Mouse (Mus musculus) adrenal gland, adult 18-20 months (tissue): Measurements from ENCODE around the gene Hoxc4. TPM values are rescaled to one million over a fixed set of nuclear protein-coding genes. Genes with fewer than 3 reads are reported as not detected.

Source experiments
- DNase-seq, 2 experiments: peaks; one replicate each; pipeline ENCODE4 v3.0.0; 2021 to 2022; ENCODE audit warnings: low spot score in 2 of 2
- total RNA-seq, 2 experiments: library from RNA; stranded (reverse); gene quantifications; 1 replicate in 1 of 2; 2 replicates in 1 of 2; pipeline ENCODE4 v1.2.3; 2021

Gene Hoxc4
- total RNA-seq, 2 experiments from 2014 or later: 5.0 to 7.3 TPM

- DNase-seq: peak in 1 of 2 experiments; percentile 42
Measured at GRCm38 (mm10) chr15:103010112-103010846, 8.5 kb upstream of the Hoxc4 start.

GRCm38 (mm10) chr15:103010847-103011555 lies 7.7 kb upstream of the Hoxc4 start:
- no peak for DNase-seq

DNA sequence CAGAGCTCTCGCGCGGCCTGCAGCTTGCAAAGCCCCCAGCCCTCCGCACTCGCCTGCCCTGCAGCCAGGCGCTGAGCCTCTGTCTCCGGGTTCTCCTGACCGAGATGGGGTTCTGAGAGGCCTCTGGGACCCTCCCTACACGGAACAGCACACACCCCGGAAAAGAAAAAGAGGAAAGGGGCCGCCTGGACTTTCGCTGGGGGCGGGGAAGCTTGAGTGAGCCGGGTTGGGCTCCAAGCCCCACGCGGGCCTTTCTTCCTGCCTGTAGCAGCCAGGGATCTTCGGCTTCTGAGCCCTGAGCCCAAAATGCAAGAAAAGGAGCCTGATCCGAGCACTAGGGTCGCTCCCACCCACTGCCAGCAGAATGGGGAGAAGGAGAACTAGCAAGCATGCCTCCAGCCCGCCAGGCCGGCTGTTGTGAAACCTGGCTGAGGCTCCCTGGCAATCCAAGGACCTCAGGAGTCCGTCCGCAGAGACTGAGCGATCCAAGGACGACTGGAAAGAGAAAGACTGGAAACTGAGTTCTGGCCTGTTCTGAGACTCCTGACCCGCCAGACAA lies 6.7 kb upstream of the Hoxc4 start:
- DNase-seq: peak in 1 of 2 experiments; percentile 47

DNA sequence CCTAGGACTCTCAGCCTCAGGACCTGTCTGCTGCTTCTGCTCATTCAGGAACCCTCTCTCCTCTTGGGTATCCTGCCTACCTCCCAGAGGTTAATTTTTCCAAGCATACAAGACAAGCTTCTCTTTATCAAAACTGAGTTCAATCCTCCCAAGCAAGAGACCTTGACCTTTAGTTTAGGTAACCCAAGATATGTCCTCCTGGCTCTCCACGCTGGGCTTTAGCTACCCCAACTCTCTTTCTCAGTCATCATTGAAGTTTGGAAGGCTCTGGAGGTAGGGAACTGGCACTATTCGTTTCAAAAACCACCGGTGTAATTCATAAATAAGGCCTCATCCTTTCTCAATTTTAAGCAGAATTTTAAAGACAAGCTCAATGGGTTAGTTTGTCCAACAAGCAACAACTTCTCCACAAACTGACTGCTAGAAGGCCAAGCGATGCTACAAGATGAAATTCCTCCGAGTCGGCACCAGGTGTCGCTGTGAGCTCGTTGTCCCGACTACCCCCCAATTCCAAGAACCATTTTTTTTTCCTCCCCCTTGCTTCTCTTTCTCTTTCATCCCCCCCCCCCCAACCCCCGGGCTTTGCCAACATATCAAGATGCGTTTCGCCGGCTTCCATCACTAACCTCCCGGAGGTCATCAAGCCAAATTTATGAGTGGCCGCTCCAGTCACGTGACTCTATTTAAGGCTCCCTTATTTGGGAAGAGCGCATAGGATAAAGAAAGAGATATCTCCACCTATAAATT lies 5.3 kb upstream of the Hoxc4 start:
- DNase-seq: peak; percentile 67 to 75

DNA sequence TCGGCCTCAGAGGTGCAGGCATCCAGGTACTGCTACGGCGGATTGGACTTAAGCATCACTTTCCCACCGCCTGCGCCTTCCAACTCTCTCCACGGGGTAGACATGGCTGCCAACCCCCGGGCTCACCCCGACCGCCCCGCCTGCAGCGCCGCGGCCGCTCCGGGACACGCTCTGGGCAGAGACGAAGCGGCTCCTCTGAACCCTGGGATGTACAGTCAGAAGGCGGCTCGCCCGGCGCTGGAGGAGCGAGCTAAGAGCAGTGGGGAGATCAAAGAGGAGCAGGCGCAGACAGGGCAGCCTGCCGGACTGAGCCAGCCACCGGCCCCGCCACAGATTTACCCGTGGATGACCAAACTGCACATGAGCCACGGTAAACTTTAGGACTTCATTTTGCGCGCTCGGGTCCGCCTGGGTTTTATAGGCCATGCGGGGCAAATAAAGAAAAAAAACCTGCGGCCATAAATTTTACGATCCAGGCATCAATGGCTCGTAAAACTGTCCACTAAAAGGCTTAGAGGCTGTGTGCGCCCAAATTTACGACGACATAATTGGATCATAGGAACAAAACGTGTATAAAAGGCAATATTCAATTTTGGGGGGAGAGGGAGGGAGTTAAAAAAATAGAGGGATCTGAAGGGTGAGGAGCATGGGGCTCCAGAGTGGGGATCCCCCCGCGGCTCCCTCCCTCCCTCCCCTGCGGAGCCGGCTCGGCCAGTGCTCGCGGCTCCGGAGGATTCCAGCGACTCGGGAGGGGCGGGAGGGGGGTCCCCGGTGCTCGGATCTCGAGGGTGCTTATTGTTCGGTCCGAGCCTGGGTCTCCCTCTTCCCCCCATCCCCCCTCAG lies 4.3 kb upstream of the Hoxc4 start:
- peak in 1 of 2 experiments; percentile 68 for DNase-seq

DNA sequence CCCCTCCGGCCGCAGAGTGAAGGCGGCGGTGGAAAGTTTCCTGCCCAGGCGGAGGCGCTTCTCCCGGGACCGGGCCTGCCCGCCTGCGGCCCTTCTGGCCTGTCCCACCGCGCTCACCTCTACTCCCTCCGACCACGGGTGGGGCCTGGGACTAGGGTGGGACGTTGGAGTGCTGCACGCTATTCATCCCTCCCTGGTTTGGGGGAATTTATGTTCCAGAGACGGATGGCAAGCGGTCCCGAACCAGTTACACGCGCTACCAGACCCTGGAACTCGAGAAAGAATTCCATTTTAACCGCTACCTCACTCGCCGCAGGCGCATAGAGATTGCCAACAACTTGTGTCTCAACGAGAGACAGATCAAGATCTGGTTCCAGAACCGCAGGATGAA lies 3.7 kb upstream of the Hoxc4 start:
- no peak for DNase-seq

DNA sequence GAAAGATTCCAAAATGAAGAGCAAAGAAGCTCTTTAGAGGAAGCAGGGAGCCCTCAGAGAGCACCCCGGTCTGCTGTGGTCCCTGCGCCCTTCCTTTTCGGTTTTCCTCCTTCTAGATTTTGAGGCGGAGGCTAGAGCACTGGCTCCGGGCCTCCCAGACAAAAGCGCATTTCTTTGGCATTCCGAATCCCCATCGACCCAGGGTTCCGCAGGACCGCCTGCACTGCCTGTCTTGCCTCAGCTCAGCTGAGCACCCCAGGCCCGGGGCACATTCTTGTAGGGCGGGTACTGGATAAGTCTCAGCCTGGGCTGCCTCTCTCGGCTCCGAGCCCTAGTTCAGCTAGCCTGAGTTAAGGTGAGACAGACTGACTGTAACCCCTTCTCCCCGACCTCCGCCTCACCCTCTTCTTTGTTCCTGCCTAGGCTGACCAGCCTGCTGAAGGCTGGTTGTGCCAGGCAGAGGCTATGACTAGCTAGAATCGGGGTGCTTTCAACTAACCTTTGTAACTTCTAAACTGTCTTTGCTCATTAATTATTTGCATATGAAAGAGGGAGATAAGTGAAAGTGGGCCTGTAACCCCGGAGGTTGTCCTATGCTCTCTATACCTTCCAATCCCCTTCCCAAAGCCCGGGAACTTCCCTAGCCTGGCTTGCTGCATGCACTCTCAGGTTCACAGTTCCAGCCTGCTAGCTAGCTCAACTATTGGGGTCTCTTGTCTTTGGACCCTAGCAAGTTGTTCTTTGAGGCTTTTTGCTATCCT lies 3.1 kb upstream of the Hoxc4 start:
- DNase-seq: no peak

- DNase-seq: no peak
Measured at GRCm38 (mm10) chr15:103020899-103021418, 2.2 kb downstream of the Hoxc4 start.

GRCm38 (mm10) chr15:103021544-103021943 lies 2.8 kb downstream of the Hoxc4 start:
- DNase-seq: no peak

- no peak for DNase-seq
Measured at GRCm38 (mm10) chr15:103024131-103024530, 5.4 kb downstream of the Hoxc4 start.

DNA sequence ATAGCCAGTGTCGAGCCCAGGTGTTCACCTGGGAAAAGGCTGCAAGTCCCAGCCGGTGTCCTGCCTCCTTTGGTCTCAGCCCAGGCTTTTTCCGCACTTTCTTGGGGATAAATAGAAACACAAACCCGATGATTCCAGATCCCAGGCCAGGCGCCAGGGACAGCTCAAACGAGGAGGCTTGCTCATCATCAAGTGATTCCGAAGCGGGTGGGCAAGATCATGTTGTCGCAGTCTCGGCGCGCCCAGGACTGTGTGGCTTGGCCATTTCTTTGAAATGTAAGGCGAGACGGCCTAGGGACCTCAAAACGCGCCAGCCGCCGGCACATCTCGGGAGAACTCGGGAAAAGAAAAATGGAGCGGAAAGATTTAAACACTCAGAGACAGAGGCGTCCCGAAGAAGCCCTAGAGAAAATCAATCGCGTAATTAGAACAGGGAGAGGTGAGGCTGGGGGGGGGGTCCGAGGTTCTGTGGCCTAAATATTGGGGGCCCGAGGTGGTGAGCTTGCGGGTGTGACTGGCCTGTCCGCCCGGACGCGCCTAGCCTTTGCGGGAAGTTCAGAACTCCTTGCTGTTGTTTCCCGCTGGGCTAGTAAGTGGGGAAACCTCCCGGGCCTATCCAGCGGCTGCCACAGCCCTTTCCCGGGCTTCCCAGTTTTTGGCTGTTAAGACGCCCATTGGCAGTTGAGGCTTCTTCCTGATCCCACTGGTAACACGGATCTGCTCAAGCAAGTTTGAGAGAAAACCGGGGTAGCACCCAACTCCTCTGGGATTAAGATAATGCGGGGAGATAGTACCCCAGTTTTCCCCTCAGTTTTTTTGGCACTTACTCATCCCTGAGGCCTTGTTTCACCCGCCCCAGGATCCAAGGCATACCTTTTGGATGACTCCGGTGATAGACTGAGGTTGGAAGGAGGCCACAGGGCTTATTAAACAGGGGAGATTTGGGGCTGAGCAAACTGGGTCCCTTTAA lies 8.8 kb downstream of the Hoxc4 start:
- DNase-seq: peak in 1 of 2 experiments; percentile 22

- DNase-seq: no peak
Measured at GRCm38 (mm10) chr15:103028916-103029512, 10.3 kb downstream of the Hoxc4 start.

DNA sequence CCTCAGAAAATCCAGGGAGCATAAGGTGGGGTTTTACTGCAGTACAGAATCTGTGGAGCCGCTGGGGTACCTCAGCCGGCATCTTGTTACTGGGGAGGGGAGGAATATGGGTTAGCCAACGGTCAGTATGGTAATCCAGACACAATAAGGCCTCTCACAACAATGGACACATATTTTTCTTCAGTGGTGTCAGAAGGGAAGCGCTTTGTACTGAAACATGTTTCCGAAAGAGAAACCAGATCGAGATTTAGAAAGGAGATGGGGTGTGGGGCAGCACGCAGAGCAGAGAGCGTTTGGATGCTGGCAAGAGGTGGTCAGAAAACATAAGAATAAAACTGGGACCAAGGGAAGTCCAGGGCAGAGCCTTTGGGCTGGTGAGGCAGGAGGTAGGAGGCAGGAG lies 11.4 kb downstream of the Hoxc4 start:
- DNase-seq: no peak

DNA sequence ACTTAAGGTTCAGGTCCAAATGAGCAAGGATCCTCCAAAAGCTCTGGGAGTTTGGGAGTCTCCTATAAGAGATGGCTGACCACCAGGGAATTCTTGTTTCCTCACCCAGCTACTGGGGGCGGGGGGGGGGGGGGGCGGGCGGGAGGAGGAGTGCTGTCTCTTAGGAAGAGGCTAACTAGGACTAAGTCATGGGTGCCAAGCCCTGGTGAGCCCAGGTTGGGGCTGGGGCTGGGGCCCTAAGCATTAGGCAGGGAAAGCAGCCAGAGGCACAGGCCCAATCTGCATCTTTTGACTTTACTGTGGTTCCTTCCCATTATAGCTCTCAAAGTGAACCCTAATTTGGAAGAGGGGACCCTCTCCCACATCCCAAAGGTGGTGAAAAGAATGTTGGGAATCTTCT lies 13.4 kb downstream of the Hoxc4 start:
- no peak for DNase-seq

GRCm38 (mm10) chr15:103032646-103033575 lies 14.2 kb downstream of the Hoxc4 start:
- peak in 1 of 2 experiments; percentile 15 for DNase-seq

GRCm38 (mm10) chr15:103034043-103034806 lies 15.5 kb downstream of the Hoxc4 start:
- DNase-seq: peak; percentile 19 to 43
